In the genomic region with DNA sequence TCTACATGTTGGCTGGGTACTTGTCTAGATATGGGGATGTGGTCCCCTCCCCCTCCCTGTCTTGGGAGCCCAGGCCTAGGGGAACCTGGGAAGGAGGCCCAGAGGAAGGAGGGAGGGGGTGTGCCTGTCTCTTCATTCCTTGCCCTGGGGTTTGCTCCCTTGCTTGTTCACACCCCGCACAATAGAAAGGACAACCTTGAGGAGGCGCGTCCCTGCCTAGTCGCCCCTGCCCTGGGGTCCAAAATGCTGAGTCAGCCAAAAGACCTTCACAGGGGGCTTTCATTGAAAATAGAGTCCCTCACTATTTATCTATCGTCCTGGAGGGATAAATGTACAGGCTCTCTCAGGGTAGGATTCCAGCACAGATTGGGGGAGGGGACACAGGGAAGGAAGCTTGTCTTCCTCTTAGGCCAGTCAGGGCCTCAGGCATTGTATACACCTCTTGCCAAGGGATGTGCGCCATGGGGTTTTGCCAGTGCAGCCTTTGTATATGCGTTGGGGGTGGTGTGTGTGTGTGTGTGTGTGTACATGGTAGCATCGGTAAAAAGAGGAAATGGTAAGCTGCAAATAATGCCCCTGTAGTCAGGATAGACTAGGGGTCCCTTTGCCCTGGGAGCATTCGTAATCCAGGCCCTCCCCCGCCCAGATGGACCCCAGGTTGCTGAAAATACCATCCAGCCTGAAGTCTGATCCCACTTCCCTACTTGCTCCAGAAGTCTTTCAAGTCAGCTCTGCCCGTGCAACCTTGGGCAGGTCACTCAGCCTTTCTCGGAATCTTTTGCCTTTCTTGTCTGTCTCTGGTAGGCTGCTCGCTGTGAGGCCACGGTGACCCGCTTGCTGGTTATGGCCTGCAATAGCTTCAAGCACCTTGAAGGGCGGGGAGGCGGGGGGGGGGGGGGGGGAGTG, we compare ENCODE assay signal across 7 mouse cellular contexts. TPM values are rescaled to one million over a fixed set of nuclear protein-coding genes. Genes with fewer than 3 reads are reported as not detected.
DNase-seq lines count a peak whose midpoint lies in the region; ATAC-seq and TF ChIP-seq lines count a peak whose summit lies in the region.

No protein-coding gene starts in this region.

- H3K4me3 ChIP-seq in embryonic fibroblast, embryonic 13.5 days (ENCODE audit: insufficient read depth, low read length): no peak overlapping the region
- H3K4me3 ChIP-seq in midbrain, postnatal 0 days (ENCODE audit: low read depth, low read length): no peak overlapping the region

- no peaks in the 10 kb centered on the region for H3K9me3 ChIP-seq in midbrain, postnatal 0 days (ENCODE audit: low read length)

- H3K27ac ChIP-seq in embryonic fibroblast, embryonic 13.5 days (ENCODE audit: insufficient read depth, low read length): peak overlapping the region; percentile 59
- no peak overlapping the region for H3K27ac ChIP-seq in midbrain, postnatal 0 days (ENCODE audit: low read depth, low read length)

- no peak for TF ChIP-seq CTCF in embryonic fibroblast, embryonic 13.5 days (IDR thresholded peaks at IDR 0.05; ENCODE audit: borderline replicate concordance, insufficient read depth, low read length)
- TF ChIP-seq CTCF in midbrain, postnatal 0 days (IDR thresholded peaks at IDR 0.05): no peak

- WGBS in midbrain, postnatal 0 days: 22% methylated on average over 17 of the region's 17 CpGs

- no peak for TF ChIP-seq POLR2A in embryonic fibroblast, embryonic 13.5 days (IDR thresholded peaks at IDR 0.05; ENCODE audit: low read depth, low read length)

- H3K4me1 ChIP-seq in embryonic fibroblast, embryonic 13.5 days (ENCODE audit: control insufficient read depth, insufficient read depth, low read length): peaks cover 12% of the 10 kb centered on the region
- H3K4me1 ChIP-seq in midbrain, postnatal 0 days (ENCODE audit: insufficient read depth, low read length): peaks cover 11% of the 10 kb centered on the region; the same call in 1 of the 2 replicates

- no peak for ATAC-seq in midbrain, postnatal 0 days (ENCODE audit: low FRiP score)

- peak; percentile 76 for DNase-seq in ovary, postnatal 36 days (ENCODE audit: low spot score)
- no peak for DNase-seq in ovary, postnatal 14 days (ENCODE audit: low spot score)
- peak; percentile 67 for DNase-seq in kidney, postnatal 10 days
- no peak for DNase-seq in midbrain, postnatal 0 days (ENCODE audit: low spot score)
- DNase-seq in left cerebral cortex, adult 11 months (ENCODE audit: low spot score): no peak
- no peak for DNase-seq in gastrocnemius, adult 8-10 months (ENCODE audit: low spot score in 2 of 2)

- no peaks in the 10 kb centered on the region for H3K36me3 ChIP-seq in midbrain, postnatal 0 days (ENCODE audit: insufficient read depth, low read length)

- no peak overlapping the region for H3K9ac ChIP-seq in midbrain, postnatal 0 days (replicated peaks; ENCODE audit: low read length, poor library complexity, severe bottlenecking)

- H3K27me3 ChIP-seq in midbrain, postnatal 0 days (ENCODE audit: insufficient read depth, low read length): no peaks in the 10 kb centered on the region

- H3K4me2 ChIP-seq in midbrain, postnatal 0 days (ENCODE audit: low read depth, low read length, poor library complexity, severe bottlenecking): peak overlapping the region; percentile 28; the same call in 1 of the 2 replicates

RNA-seq across cellular contexts. Expression of a gene that starts 27.4 kb away (rescaled TPM):
- 26.8 and 28.2 TPM in 2 replicates for polyA plus RNA-seq in embryonic fibroblast, embryonic 13.5 days (2011; ENCODE audit: insufficient read length, low read depth, missing spikeins)
- total RNA-seq in midbrain, postnatal 0 days (2014; rRNA removed): 14.3 and 20.4 TPM in 2 replicates
- polyA plus RNA-seq in midbrain, postnatal 0 days (2015; fragmentation: Nextera tagmentation; extraction: Ambion mirVana): 8.2 and 8.7 TPM in 2 replicates
- 10 to 100 TPM in 2 of 4 experiments, 1 to 10 TPM in 2; 8.3 to 11.7 (median 9.5) TPM for total RNA-seq in gastrocnemius, adult 8-10 months (2022)

RNA-seq across cellular contexts. Expression of a gene that starts 27.8 kb away (rescaled TPM):
- polyA plus RNA-seq in embryonic fibroblast, embryonic 13.5 days (2011; ENCODE audit: insufficient read length, low read depth, missing spikeins): not detected in 2 replicates
- total RNA-seq in midbrain, postnatal 0 days (2014; rRNA removed): 3.0 and 5.1 TPM in 2 replicates
- polyA plus RNA-seq in midbrain, postnatal 0 days (2015; fragmentation: Nextera tagmentation; extraction: Ambion mirVana): 4.5 and 5.1 TPM in 2 replicates
- not detected for total RNA-seq in gastrocnemius, adult 8-10 months (2022)

RNA-seq across cellular contexts. Expression of a gene that starts 47.5 kb away (rescaled TPM):
- 7.4 and 11.8 TPM in 2 replicates for polyA plus RNA-seq in embryonic fibroblast, embryonic 13.5 days (2011; ENCODE audit: insufficient read length, low read depth, missing spikeins)
- 0.19 and 0.44 TPM in 2 replicates for total RNA-seq in midbrain, postnatal 0 days (2014; rRNA removed)
- 0.52 and 0.65 TPM in 2 replicates for polyA plus RNA-seq in midbrain, postnatal 0 days (2015; fragmentation: Nextera tagmentation; extraction: Ambion mirVana)
- under 1 TPM in 2 of 4 experiments, not detected in 2; 0.07 to 0.13 TPM for total RNA-seq in gastrocnemius, adult 8-10 months (2022)

Comparison
In these comparisons a context has a peak if more than half of its experiments do, and no peak if none do; other contexts are left out.
1. DNase-seq: peak in ovary, postnatal 36 days (single experiment) and kidney, postnatal 10 days (single experiment); none in ovary, postnatal 14 days (single experiment), midbrain, postnatal 0 days (single experiment), left cerebral cortex, adult 11 months (single experiment) and gastrocnemius, adult 8-10 months (0 of 2).